Mouse (Mus musculus) MEL (cell line): ENCODE measurements around the gene Aff3. TPM values are rescaled to one million over a fixed set of nuclear protein-coding genes. Genes with fewer than 3 reads are reported as not detected.

Experiments used
- DNase-seq: peaks from one replicate; pipeline ENCODE4 v3.0.0; 2011; ENCODE audit warnings: low read depth, low spot score
- H3K27ac ChIP-seq: 2 replicates; pipeline ENCODE4 v1.5.1; 2012; ENCODE audit warnings: low read depth, mild to moderate bottlenecking, control low read depth, low read length, moderate library complexity; ENCODE audit not compliant: control insufficient read depth
- H3K27me3 ChIP-seq, 2 experiments: fragments of 150-350 bp in 1 of 2; sonication (generic) in 1 of 2; 2 replicates each; pipeline ENCODE4 v1.6.1; 2012; ENCODE audit warnings: low read length in 2 of 2, mild to moderate bottlenecking in 2 of 2, improper control_type of control experiment in 1 of 2, moderate library complexity in 1 of 2; ENCODE audit not compliant: insufficient read depth in 2 of 2, control insufficient read depth in 1 of 2
- H3K36me3 ChIP-seq, 2 experiments: 2 replicates each; pipeline ENCODE4 v1.6.1; 2012 to 2014; ENCODE audit warnings: low read length in 2 of 2, improper control_type of control experiment in 1 of 2, inconsistent platforms in 1 of 2, mild to moderate bottlenecking in 1 of 2; ENCODE audit not compliant: insufficient read depth in 2 of 2, control insufficient read depth in 1 of 2
- H3K4me1 ChIP-seq, 2 experiments: fragments of 150-350 bp in 1 of 2; sonication (generic) in 1 of 2; 2 replicates each; pipeline ENCODE4 v1.6.1; 2012; ENCODE audit warnings: low read length in 2 of 2, improper control_type of control experiment in 1 of 2, mild to moderate bottlenecking in 1 of 2; ENCODE audit not compliant: insufficient read depth in 2 of 2, control insufficient read depth in 1 of 2
- H3K4me3 ChIP-seq, 2 experiments: fragments of 150-350 bp in 1 of 2; sonication (generic) in 1 of 2; 2 replicates each; pipeline ENCODE4 v1.5.1; 2012; ENCODE audit warnings: low read depth in 2 of 2, low read length in 2 of 2, mild to moderate bottlenecking in 2 of 2, moderate library complexity in 2 of 2, control low read depth in 1 of 2, improper control_type of control experiment in 1 of 2; ENCODE audit not compliant: control insufficient read depth in 1 of 2, insufficient read depth in 1 of 2
- H3K79me2 ChIP-seq: 2 replicates; pipeline ENCODE4 v1.6.1; 2012; ENCODE audit warnings: mild to moderate bottlenecking, low read length, moderate library complexity; ENCODE audit not compliant: control insufficient read depth, poor library complexity, insufficient read depth
- H3K9ac ChIP-seq: 2 replicates; pipeline ENCODE4 v1.6.1; 2012; ENCODE audit warnings: low read depth, mild to moderate bottlenecking, control low read depth, low read length, moderate library complexity; ENCODE audit not compliant: control insufficient read depth, poor library complexity, severe bottlenecking
- H3K9me3 ChIP-seq: fragments of 150-350 bp; sonication (generic); replicated peaks from 2 replicates; pipeline ENCODE4 v1.6.1; 2012; ENCODE audit warnings: mild to moderate bottlenecking, low read length, improper control_type of control experiment, moderate library complexity; ENCODE audit not compliant: insufficient read depth
- CHD2 ChIP-seq: IDR thresholded peaks from 2 replicates; pipeline ENCODE4 v1.6.1; 2011; ENCODE audit warnings: low read length, improper control_type of control experiment
- ELF1 ChIP-seq: IDR thresholded peaks from 2 replicates; pipeline ENCODE4 v1.6.1; 2014; ENCODE audit warnings: low read depth, mild to moderate bottlenecking, inconsistent platforms, low read length, improper control_type of control experiment, moderate library complexity
- EP300 ChIP-seq, 2 experiments: IDR thresholded peaks; 2 replicates each; pipeline ENCODE4 v1.6.1; 2011; ENCODE audit warnings: improper control_type of control experiment in 2 of 2, low read length in 2 of 2, low read depth in 1 of 2, mild to moderate bottlenecking in 1 of 2
- HCFC1 ChIP-seq: IDR thresholded peaks from 2 replicates; pipeline ENCODE4 v1.6.1; 2012; ENCODE audit warnings: low read depth, mild to moderate bottlenecking, inconsistent platforms, low read length, improper control_type of control experiment, moderate library complexity
- MAFK ChIP-seq: IDR thresholded peaks from 2 replicates; pipeline ENCODE4 v1.6.1; 2011; ENCODE audit warnings: low read depth, mild to moderate bottlenecking, low read length, improper control_type of control experiment, borderline replicate concordance
- MXI1 ChIP-seq: IDR thresholded peaks from 2 replicates; pipeline ENCODE4 v1.6.1; 2011; ENCODE audit warnings: mild to moderate bottlenecking, low read depth, low read length, improper control_type of control experiment
- POLR2AphosphoS2 ChIP-seq: IDR thresholded peaks from 2 replicates; pipeline ENCODE4 v1.6.1; 2011; ENCODE audit warnings: low read length, improper control_type of control experiment
- UBTF ChIP-seq: IDR thresholded peaks from 2 replicates; pipeline ENCODE4 v1.6.1; 2012; ENCODE audit warnings: low read depth, mild to moderate bottlenecking, inconsistent platforms, low read length, improper control_type of control experiment, moderate library complexity, borderline replicate concordance; ENCODE audit not compliant: insufficient read depth
- polyA plus RNA-seq, 2 experiments: library from polyadenylated mRNA; stranded (reverse) in 1 of 2; unstranded in 1 of 2; fragments of >175 nt in 1 of 2; fragments of >200 nt in 1 of 2; gene quantifications; 2 replicates each; pipeline versions ENCODE4 v1.2.1 to v1.2.4; 2012; ENCODE audit warnings: low replicate concordance in 2 of 2, low read depth in 1 of 2; ENCODE audit not compliant: insufficient read length in 2 of 2, insufficient read depth in 1 of 2, missing spikeins in 1 of 2
- total RNA-seq: library from RNA; depleted of rRNA; stranded (reverse); fragments of 300-350 nt; gene quantifications from 2 replicates; pipeline ENCODE4 v1.2.3, GENCODE M21; 2012

The Aff3 gene
- total and polyA plus RNA-seq, 3 experiments, result 18.5 to 41.1 (median 25.4) TPM

- Histone ChIP-seq H3K4me3 (no peak overlapping the region), H3K9me3 (no peaks in the 10 kb centered on the region), H3K36me3 (peaks cover under 1 to 4% of the 10 kb centered on the region in 2 experiments), H3K79me2 (peaks cover 2% of the 10 kb centered on the region; the same call in 1 of the 2 replicates)
- TF ChIP-seq POLR2AphosphoS2, result no peak
- TF ChIP-seq CHD2, result no peak
- TF ChIP-seq, all 39 proteins: peak for 0
- H3K27ac ChIP-seq, result no peak overlapping the region
- no peaks in the 10 kb centered on the region for H3K27me3 ChIP-seq
- DNase-seq, result no peak
- H3K4me1 ChIP-seq, result no peaks in the 10 kb centered on the region; a peak in 1 of 4 replicates
- H3K9ac ChIP-seq, result no peak overlapping the region
These were observed 25.1 kb downstream of the Aff3 start for GRCm38 (mm10) chr1:38639669-38640068.

DNA sequence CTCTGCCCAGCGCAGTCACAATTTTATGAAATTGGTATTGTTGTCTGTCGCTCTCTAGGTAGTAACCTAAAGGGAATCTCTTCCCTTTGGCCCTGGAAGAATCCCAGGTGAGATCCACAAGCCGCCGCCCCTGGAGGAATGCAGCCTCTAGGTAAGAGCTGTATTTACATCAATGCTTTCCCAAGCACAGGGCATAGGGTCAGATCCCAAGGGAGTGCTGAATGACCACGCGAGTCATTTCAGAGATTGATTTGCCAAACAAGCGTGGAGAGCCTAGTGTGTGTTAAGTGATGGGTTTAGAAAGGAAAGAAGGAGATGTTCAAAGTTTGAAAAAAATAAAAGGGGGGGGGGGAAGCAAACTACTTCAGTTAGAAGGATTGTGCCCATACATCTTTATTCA lies 29.2 kb downstream of the Aff3 start:
- H3K9ac ChIP-seq, result no peak overlapping the region
- H3K4me1 ChIP-seq, result peaks cover 13 to 24% of the 10 kb centered on the region in 2 experiments
- no peaks in the 10 kb centered on the region for H3K9me3 ChIP-seq
- H3K79me2 ChIP-seq, result peaks cover 2% of the 10 kb centered on the region; the same call in 1 of the 2 replicates
- no peak overlapping the region for H3K27ac ChIP-seq
- H3K27me3 ChIP-seq, result no peaks in the 10 kb centered on the region
- peaks cover 4 to 17% of the 10 kb centered on the region in 2 experiments for H3K36me3 ChIP-seq
- no peak for DNase-seq
- no peak overlapping the region for H3K4me3 ChIP-seq
- TF ChIP-seq UBTF (no peak), HCFC1 (no peak), MAFK (no peak)

- Histone ChIP-seq H3K79me2 (peaks cover 2% of the 10 kb centered on the region; the same call in 1 of the 2 replicates), H3K4me3 (no peak overlapping the region), H3K4me1 (peaks cover 13 to 24% of the 10 kb centered on the region in 2 experiments)
- TF ChIP-seq MXI1 (peak; percentile 30; the same call in 1 of the 2 replicates), EP300 (IDR thresholded peaks at IDR 0.05; ENCODE audit: low read depth in 1 of 2, low read length in 2 of 2) (peak; percentile 17 to 41; a peak in 2 of 4 replicates), ELF1 (no peak)
- TF ChIP-seq, all 39 proteins: peak for 2
- H3K27me3 ChIP-seq, result no peaks in the 10 kb centered on the region
- peak overlapping the region; percentile 41; the same call in 1 of the 2 replicates for H3K27ac ChIP-seq
- no peak overlapping the region for H3K9ac ChIP-seq
- H3K36me3 ChIP-seq, result peaks cover 10 to 17% of the 10 kb centered on the region in 2 experiments
- peak; percentile 79 for DNase-seq
- H3K9me3 ChIP-seq, result no peaks in the 10 kb centered on the region
These were observed 30.7 kb downstream of the Aff3 start for GRCm38 (mm10) chr1:38634081-38634480.
